Mouse (Mus musculus) fibroblast of lung, adult 2 months (primary cell): ENCODE data around the gene Ppp1r16b.

Source experiments
- DNase-seq: peaks from one replicate; pipeline ENCODE4 v3.0.0-alpha.2; 2011; ENCODE audit warnings: low read depth

Gene Ppp1r16b

DNA sequence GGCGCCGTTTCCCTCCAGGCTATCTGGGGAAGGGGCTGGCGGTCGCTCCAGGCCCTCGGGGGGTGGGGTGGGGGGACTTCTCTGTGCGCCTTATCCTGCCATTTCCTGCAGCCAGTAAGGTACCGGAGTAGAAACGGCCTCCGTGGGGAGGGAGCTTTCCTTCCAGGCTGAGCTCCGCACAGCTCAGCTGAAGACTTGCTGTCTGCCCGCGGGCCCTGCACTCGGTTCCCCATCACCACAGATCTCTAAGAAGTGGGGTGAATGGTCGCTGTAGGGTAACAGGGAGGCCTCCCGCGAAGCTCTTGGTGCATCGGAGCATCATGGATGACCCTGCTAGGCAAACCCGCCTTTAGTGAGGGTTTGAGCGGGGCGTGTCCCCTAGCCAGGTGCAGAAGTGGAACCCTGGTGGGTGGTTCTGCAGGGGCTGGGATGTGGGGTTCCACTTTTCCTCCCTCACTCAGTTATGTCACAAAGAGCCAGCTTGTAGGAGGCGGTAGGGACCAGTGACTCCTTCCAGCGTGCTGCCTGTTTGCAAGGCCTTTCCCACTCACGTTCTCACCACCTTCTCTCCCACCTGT, 3.3 kb downstream of the Ppp1r16b start:
- no peak for DNase-seq

GRCm38 (mm10) chr2:158669199-158670195, 4.3 kb downstream of the Ppp1r16b start:
- DNase-seq, result no peak

DNA sequence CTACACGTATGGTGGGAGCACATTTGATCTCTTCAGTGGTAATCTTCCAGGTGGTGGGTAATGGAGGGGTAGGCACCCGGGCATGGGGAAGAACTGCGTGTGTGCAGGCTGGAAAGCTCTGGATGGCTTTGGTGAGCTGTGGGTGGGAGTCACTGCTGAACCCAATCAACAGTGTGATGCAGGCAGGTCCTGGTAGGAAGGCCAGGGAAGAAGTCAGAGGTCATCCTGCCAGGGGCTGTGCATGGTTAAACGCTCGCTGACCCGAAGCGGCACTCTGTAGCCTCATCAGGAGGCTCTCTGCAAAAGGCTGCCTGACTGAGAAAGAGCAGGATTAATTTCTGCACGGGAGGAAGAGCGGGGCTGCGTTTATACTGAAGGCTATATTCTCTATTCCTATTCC, 5.4 kb downstream of the Ppp1r16b start:
- DNase-seq, result no peak

- DNase-seq, result no peak
Observed at GRCm38 (mm10) chr2:158672829-158673228, 7.6 kb downstream of the Ppp1r16b start.

DNA sequence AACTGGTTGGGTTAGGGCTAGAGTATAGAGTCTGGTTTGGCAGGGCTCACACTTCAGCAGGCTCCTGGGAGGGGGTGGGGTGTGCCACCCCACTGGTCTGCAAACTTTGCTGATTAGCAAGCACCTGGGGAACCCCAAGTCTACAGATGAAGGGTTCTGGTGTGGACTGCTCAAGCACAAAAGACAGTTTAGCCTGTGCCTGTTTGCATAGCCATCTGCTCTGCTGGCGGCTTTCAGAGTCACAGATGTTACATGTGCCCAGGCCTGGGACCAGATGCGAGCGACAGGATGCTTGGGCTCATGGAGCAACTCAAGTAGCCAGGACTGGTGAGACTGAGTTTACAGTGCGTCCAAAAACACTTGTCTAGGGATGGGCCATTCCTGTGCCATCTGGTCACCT, 8.3 kb downstream of the Ppp1r16b start:
- no peak for DNase-seq

GRCm38 (mm10) chr2:158674131-158674530, 8.9 kb downstream of the Ppp1r16b start:
- DNase-seq, result no peak

DNA sequence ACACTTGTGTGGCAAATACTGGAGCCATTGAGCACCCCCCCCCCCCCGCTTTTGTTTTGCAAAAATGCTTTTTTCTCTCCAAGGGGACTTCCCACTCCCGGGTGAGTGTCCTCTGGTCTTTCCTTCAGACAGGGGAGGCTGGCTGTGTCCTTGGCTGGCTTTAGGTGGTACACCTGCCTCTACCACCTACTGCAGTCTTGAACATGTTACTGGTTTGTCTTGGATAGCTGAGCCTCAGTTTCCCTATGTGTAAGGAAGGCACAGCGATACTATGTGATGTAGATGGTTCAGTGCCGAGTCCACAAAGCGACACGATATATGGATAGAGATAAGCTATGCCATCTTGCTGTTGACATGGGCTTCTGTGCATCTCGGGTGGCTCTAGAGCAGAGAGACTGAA, 9.6 kb downstream of the Ppp1r16b start:
- no peak for DNase-seq

DNA sequence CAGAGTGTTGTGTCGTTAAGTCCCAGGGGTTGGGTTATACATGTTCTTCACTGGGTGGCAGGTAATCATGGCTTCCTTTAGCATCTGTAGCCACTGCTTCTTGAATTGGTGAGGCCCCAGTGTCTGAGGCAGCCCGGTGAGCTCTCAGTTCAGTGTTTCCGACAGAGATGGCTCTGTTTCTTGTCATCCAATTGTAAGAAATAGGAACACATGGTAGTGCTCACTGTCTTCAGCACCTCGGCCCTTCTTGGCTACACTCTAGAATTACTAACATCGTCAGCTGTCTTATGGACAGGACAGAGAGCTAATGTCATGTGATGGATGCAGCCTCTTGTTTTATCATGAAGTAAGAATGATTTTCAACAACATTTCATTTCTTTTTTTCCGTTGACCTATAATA, 10.0 kb downstream of the Ppp1r16b start:
- DNase-seq, result no peak

GRCm38 (mm10) chr2:158675907-158676533, 10.8 kb downstream of the Ppp1r16b start:
- DNase-seq, result no peak

DNA sequence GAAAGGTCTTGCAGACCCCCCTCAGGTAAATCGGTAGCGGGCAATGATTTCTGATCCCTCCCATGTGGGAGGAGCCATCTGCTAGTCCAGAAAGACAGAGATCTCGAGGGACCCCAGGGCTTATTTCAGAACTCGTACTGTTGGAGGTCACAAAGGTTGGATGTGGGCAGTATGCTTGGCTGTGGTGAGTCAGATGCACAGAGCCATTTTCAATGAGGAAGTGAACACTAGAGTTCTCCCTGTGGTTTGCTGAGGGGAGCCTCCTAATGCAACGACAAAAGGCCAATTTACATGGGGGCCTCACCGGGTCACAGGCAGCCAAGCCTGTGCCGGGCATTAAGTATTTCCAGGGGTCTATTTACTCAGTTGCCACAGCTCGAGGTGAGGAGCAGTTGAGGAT, 12.7 kb downstream of the Ppp1r16b start:
- no peak for DNase-seq

DNA sequence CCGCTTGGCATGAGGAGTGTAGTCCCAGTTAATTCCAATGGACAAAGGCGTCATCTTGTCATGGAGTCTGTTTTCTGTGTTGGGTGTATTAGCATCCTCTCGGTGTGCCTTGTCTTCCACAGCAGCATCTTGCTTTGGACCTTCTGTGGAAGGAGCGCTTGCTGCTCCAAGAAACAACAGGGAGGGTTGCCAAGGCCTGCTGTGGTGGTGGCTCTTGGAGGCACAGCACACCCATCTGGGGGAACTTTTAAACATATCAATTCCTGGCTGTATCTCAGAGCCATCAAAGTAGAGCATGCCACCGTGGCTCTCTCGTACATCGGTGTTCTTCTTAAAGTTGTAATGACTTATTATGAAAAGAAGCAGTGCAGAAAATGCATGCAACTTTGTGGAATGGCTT, 13.9 kb downstream of the Ppp1r16b start:
- DNase-seq, result no peak

- no peak for DNase-seq
Observed at GRCm38 (mm10) chr2:158680357-158680889, 15.2 kb downstream of the Ppp1r16b start.

- no peak for DNase-seq
Observed at GRCm38 (mm10) chr2:158681714-158682113, 16.5 kb downstream of the Ppp1r16b start.

- DNase-seq, result no peak
Observed at GRCm38 (mm10) chr2:158682344-158683037, 17.3 kb downstream of the Ppp1r16b start.

DNA sequence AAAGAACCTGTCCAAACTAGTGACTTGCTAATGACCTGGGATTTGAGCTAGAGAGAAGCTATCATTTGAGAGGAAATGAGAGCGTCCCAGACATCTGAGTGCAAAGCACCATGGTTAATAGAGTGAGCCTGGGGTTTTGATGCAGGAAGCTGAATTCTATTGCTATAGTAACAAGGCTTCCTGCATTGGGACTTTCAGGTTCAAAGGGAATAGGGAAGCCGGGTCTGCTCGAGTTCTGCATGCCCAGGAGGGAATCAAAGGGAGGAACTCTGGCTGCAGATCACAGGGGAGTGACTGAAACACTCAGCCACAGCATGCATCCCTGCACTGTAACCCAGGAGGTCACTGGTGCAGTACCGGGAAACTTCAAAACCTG, 17.8 kb downstream of the Ppp1r16b start:
- DNase-seq, result no peak

GRCm38 (mm10) chr2:158684247-158684843, 19.1 kb downstream of the Ppp1r16b start:
- no peak for DNase-seq

- no peak for DNase-seq
Observed at GRCm38 (mm10) chr2:158684910-158685309, 19.7 kb downstream of the Ppp1r16b start.

- DNase-seq, result no peak
Observed at GRCm38 (mm10) chr2:158686394-158686793, 21.2 kb downstream of the Ppp1r16b start.

GRCm38 (mm10) chr2:158687804-158688241, 22.6 kb downstream of the Ppp1r16b start:
- no peak for DNase-seq

DNA sequence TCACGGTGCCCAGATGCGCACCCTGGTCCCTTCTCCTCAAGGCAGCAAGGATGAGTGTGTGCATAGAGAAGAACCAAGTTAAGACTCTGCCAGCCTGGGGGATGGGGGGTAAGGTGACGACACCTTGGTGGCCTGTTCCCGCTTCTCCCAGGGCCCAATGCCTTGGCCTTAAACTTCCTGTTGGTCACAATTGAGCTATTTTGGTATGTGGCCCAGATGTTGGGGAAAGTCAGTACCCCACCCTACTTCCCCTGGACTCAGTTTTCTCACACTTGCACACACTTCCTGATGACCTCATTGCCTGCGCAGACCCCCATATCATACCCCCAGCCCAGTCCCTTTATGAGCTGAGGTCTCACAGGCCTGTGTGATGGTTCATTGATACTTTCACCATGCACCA, 23.9 kb downstream of the Ppp1r16b start:
- no peak for DNase-seq

- DNase-seq, result no peak
Observed at GRCm38 (mm10) chr2:158689640-158690039, 24.4 kb downstream of the Ppp1r16b start.

DNA sequence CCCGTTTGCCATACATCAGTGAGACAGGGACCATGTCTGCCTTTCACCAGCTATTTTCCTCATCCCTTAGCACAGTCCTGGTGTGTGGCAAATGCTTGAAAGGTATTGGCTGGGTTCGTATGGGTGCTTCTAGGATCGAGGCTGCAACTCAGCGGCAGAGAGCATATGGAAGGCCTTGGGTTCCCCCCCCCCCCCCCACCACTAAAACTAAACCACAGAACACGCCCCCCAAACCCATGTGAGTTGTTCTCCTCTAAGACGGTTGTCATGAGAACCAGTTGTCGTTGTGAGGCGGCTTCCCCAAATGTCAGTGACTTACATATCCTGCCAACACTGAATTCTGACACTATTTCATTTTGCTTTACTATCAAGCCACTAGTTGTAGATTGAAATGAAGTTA, 24.9 kb downstream of the Ppp1r16b start:
- DNase-seq, result no peak
